Mouse (Mus musculus) megakaryocyte, embryonic 14.5 days (primary cell): ENCODE measurements at regions not wholly inside any gene's neighbourhood (a gene's known extent, or its start where the extent isn't known, plus 50 kb on each side); places are given as distances from the start of the nearest gene placed in this dataset.

Source experiments
- H3K27me3 ChIP-seq: replicated peaks from 2 replicates; pipeline ENCODE3; 2012; ENCODE audit warnings: inconsistent platforms
- H3K36me3 ChIP-seq: replicated peaks from 2 replicates; pipeline ENCODE3; 2012; ENCODE audit warnings: low read length, inconsistent platforms, mixed read lengths
- H3K4me1 ChIP-seq: 2 replicates; pipeline ENCODE4 v1.6.1; 2012; ENCODE audit warnings: inconsistent platforms
- H3K4me3 ChIP-seq: replicated peaks from 2 replicates; pipeline ENCODE3; 2012; ENCODE audit warnings: moderate library complexity, mild to moderate bottlenecking, inconsistent platforms
- H3K9me3 ChIP-seq: 2 replicates; pipeline ENCODE4 v1.6.1; 2012; ENCODE audit warnings: inconsistent platforms
- FLI1 ChIP-seq: IDR thresholded peaks from 2 replicates; pipeline ENCODE4 v1.6.1; 2012; ENCODE audit warnings: low read length, inconsistent platforms, mixed read lengths
- GATA1 ChIP-seq: IDR thresholded peaks from 3 replicates; pipeline ENCODE4 v1.6.1; 2012; ENCODE audit warnings: mixed read lengths, low read length, inconsistent platforms, borderline replicate concordance

DNA sequence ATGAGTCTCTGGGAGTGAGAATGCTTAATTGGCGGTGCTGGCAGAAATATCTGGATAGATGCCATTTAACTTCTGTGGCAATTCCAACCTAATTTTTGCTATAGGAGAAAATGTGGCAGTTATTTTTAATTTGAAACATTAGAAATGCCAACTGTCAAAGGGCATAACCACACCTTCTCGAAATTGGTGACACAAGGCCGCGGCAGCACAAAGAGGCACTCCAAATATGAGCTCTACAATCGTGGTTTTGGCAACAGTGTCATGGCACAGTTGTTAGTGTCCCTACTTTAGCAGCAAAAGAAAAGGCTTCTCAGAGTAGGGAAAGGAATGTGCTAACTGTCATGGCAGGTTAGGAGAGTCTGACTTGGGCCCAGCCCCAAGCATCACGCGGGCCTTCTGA lies 157.0 kb upstream of the Runx1 start:
- peaks cover 5% of the 10 kb centered on the region for H3K9me3 ChIP-seq
- H3K4me3 ChIP-seq, result no peak overlapping the region
- H3K36me3 ChIP-seq, result peaks cover 4% of the 10 kb centered on the region
- TF ChIP-seq GATA1, result no peak
- no peak for TF ChIP-seq FLI1
- H3K27me3 ChIP-seq, result peaks cover 9% of the 10 kb centered on the region
- peaks cover 3% of the 10 kb centered on the region; the same call in 1 of the 2 replicates for H3K4me1 ChIP-seq

DNA sequence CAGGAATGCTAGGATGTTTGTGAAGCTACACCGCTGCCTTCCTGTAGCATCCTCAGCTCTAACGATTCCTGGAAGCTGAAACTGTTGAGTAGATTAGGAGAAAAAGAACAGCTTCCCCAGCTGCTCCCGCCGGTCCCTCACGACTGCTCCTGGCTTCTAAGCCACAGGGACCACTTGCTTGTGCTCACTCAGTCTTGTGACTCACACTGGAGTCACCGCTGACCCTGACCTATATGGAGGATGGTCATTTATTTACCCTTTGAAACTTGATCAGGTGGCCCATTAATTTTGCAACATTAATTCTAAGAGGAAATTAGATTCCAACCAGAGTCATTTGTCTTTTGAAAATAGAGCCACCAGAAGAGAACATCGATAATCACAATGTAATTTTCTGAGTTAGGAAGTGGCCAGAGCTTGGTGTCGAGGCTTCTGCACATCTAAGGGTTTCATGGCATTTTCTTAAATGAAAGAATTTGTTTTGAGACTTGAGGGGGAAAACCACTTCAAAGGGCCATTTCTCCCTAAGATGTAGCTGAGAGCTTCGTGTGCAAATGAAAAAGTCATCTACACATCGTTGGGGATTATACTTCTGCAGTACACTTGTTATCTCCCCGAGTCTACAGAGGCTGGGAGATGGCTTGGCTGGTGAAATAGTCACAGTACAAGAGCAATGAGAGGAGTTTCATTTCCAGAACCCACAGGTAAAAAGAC lies 153.8 kb upstream of the Runx1 start:
- no peak for TF ChIP-seq GATA1
- TF ChIP-seq FLI1, result no peak
- peaks cover 4% of the 10 kb centered on the region for H3K4me1 ChIP-seq
- peaks cover 9% of the 10 kb centered on the region for H3K27me3 ChIP-seq
- peaks cover 5% of the 10 kb centered on the region for H3K9me3 ChIP-seq
- peaks cover 4% of the 10 kb centered on the region for H3K36me3 ChIP-seq
- no peak overlapping the region for H3K4me3 ChIP-seq

DNA sequence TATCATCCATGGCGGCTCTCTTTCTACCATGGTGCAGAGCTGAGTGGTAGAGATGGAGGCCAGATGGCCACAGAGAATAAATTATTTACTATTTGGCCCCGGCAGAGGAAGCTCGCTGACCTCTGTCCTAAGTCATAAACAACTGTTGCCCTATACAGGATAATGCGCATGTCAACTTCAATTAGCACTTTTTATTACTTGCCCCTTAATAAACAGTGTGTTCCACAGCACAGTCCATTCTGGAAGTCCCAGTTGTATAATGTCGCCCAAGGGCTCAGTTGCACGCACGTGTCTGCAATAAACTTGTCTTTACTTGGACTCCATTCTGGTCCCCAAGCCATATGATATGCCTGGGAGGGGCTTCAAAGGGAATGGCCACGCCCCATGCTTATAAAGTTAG lies 150.1 kb upstream of the Runx1 start:
- H3K27me3 ChIP-seq, result peaks cover 26% of the 10 kb centered on the region
- no peak for TF ChIP-seq GATA1
- no peak for TF ChIP-seq FLI1

DNA sequence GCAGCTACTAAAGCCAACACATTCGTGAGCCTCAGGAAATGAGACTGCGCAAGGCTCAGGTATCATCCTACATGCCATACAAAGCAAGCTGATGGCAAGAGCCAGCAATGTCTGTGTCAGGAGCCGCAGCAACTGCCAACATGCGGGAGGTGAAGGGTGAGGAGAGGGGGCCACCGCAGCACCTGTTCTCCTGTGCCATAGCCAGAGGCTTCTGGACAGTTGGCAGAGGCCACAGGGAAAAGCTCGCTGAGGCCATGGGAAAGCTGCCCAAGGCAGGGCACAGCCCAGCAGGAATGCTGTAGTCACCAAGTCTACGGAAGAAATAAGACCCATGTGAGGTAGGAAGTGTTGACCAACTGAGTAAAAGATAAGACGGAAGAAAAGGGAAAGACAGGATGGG lies 149.1 kb upstream of the Runx1 start:
- Histone ChIP-seq H3K4me3 (no peak overlapping the region), H3K36me3 (no peaks in the 10 kb centered on the region), H3K4me1 (peaks cover 4% of the 10 kb centered on the region), H3K9me3 (peaks cover 6% of the 10 kb centered on the region), H3K27me3 (peaks cover 28% of the 10 kb centered on the region)
- no peak for TF ChIP-seq GATA1

More for the DNA sequence above, 150.1 kb upstream of the Runx1 start:
- Histone ChIP-seq H3K36me3 (no peaks in the 10 kb centered on the region), H3K9me3 (peaks cover 6% of the 10 kb centered on the region), H3K4me1 (peaks cover 4% of the 10 kb centered on the region), H3K4me3 (no peak overlapping the region)

DNA sequence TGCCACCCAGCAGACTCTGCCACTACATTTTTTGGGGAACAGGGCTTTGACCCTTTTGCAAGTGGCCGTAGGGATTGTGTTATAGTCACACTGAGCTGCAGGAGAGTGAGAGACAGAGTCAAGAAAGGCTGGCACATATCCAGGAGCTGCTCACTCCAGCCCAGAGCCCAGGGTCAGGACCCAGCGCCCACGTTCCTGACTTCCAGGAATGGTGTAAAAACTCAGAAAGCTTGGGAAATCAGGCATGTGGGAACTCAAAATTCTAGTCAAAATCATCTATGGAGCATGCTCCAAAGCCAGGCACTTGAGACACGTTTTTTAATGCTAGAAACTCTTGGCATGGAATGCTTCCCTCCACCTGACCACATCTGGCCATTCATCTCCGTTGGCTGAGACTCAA lies 146.7 kb upstream of the Runx1 start:
- peaks cover 6% of the 10 kb centered on the region for H3K9me3 ChIP-seq
- peaks cover 4% of the 10 kb centered on the region for H3K4me1 ChIP-seq
- TF ChIP-seq GATA1 (no peak), FLI1 (no peak)
- peaks cover 32% of the 10 kb centered on the region for H3K27me3 ChIP-seq
- H3K36me3 ChIP-seq, result no peaks in the 10 kb centered on the region
- no peak overlapping the region for H3K4me3 ChIP-seq

DNA sequence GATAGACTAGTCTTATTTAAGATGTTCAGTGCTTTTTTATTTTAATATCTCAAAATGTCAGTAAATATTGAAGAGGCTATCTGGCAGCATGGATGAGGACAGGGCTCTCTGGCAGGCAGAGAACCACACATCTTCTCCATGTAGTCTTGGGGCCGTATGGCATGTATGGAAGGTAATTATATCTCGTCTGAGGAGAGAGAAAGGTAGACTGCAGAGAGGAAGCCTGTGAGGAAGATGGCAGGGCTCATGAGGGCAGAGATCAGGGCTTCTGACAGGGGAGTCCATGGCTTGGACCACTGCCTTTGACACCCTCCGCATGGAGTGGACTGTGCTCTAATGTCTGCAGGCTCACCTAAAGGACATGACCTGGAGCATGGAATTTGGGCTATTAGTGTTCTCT lies 146.0 kb upstream of the Runx1 start:
- no peaks in the 10 kb centered on the region for H3K36me3 ChIP-seq
- H3K4me3 ChIP-seq, result no peak overlapping the region
- peaks cover 4% of the 10 kb centered on the region for H3K4me1 ChIP-seq
- peaks cover 32% of the 10 kb centered on the region for H3K27me3 ChIP-seq
- H3K9me3 ChIP-seq, result peaks cover 6% of the 10 kb centered on the region
- no peak for TF ChIP-seq GATA1
- no peak for TF ChIP-seq FLI1

DNA sequence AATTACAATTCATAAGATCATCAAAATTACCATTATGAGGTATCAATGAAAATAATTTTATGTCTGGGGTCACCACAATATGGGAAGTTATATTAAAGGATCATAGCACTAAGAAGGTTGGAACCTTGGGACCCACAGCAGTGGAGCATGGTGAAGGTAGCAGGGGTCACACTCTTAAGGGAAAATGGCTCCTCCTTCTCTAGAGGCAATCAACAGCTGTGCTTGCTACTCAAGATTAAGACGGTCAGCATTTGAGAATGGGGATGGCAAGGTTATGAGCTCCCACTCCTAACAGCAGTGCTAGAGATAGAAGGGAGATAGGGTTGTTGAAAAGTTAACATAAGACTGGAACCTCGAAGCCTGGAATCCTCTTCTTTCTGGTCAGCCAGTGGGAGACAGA lies 144.6 kb upstream of the Runx1 start:
- no peak for TF ChIP-seq GATA1
- Histone ChIP-seq H3K27me3 (peaks cover 35% of the 10 kb centered on the region), H3K4me3 (no peak overlapping the region), H3K9me3 (peaks cover 6% of the 10 kb centered on the region), H3K4me1 (peaks cover 4% of the 10 kb centered on the region), H3K36me3 (no peaks in the 10 kb centered on the region)

DNA sequence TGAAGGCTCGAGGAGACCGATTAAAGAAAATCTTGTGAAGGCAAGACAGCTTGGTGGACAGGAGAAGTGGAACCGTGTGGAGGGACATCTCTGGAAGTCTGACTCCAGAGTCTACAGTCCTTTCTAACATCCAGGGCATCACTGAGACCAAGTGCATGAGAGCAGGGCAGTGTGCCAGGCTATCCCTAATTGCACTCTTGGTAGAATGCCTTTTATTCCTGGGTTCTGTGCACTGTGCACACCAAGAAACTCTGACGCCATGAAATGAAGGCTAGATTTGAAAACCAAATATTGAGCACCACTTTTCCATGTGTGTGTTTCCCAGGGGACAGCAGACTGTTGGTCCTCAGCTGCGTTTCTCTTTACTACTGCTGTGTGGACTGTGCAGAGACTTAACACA lies 143.1 kb upstream of the Runx1 start:
- no peak for TF ChIP-seq GATA1
- TF ChIP-seq FLI1, result no peak
- Histone ChIP-seq H3K36me3 (no peaks in the 10 kb centered on the region), H3K4me1 (no peaks in the 10 kb centered on the region), H3K9me3 (peaks cover 6% of the 10 kb centered on the region), H3K27me3 (peaks cover 40% of the 10 kb centered on the region), H3K4me3 (no peak overlapping the region)

DNA sequence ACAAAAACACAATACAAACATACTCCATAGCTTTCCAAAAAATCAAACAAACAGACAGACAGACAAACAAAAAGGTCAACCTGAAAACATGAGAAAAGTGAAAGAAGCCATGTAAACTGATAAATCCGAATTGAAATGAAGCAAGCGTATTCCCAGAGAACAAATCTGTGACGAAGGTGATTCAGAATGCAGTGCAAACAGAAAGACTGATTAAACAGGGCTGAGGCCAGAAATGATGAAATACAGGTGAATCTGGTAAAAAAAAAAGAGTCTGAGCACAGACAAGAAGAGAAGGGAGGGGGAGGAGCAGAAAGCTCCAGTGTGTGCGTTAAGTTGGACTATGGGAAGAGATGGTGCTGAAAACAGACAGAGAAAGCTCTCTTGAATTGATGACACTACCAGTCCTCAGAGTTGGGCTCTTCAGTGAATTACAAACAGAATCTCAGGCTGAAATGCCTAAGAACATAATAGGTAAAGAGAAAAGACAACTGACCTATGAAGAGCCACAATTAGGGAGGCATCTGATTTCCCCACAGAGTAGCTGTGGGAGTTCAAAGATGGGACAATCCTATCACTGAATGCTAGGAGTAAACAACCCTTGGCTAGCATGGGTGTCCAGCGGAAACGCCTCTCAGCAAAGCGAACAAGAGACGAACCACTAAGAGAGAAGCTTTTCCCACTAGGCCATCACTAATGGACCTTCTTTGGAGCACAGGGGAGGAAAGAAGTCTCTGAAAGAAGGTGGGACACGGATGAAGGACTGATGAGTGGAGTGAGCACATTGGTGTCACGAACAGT lies 140.3 kb upstream of the Runx1 start:
- H3K9me3 ChIP-seq, result no peaks in the 10 kb centered on the region
- no peaks in the 10 kb centered on the region for H3K4me1 ChIP-seq
- no peaks in the 10 kb centered on the region for H3K36me3 ChIP-seq
- peaks cover 33% of the 10 kb centered on the region for H3K27me3 ChIP-seq
- no peak for TF ChIP-seq GATA1
- TF ChIP-seq FLI1, result no peak
- no peak overlapping the region for H3K4me3 ChIP-seq

DNA sequence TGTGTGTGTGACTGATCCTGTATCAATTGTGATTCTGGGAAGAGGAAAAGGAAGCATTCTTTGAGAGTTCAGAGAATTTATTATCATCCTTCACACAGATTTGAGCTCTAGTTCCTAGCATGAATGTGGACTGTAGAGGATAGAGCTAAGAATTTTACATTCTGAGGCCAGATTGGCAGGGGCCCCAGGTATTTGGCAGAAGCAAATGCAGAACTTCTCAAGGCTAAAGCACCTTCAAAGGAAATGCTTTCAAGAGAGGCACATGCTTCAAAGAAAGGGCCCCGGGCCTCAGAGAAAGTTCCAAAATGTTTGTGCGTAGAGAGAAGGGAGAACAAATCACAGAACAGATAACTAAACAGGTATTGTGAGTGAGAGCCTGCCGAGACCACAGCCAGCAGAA lies 139.7 kb upstream of the Runx1 start:
- TF ChIP-seq GATA1 (no peak), FLI1 (no peak)
- Histone ChIP-seq H3K4me1 (no peaks in the 10 kb centered on the region), H3K36me3 (no peaks in the 10 kb centered on the region), H3K27me3 (peaks cover 34% of the 10 kb centered on the region), H3K4me3 (no peak overlapping the region), H3K9me3 (no peaks in the 10 kb centered on the region)
